Mouse (Mus musculus): Measurements from ENCODE around the gene Tnfrsf19. TPM values are rescaled to one million over a fixed set of nuclear protein-coding genes. Genes with fewer than 3 reads are reported as not detected.

Gene Tnfrsf19
- polyA plus RNA-seq, 3 experiments from 2014 or later = not detected

GRCm38 (mm10) chr14:60957611-60958157, 88.6 kb downstream of the Tnfrsf19 start:
- no peak for ATAC-seq

GRCm38 (mm10) chr14:60937481-60938039, 108.7 kb downstream of the Tnfrsf19 start:
- no peak for ATAC-seq

- no peak for ATAC-seq
Observed at GRCm38 (mm10) chr14:60935705-60936104, 110.6 kb downstream of the Tnfrsf19 start.

- ATAC-seq = no peak
Observed at GRCm38 (mm10) chr14:60926011-60926410, 120.3 kb downstream of the Tnfrsf19 start.

GRCm38 (mm10) chr14:60916661-60917060, 129.6 kb downstream of the Tnfrsf19 start:
- ATAC-seq = no peak

Other genes starting within 250 kb of the Tnfrsf19 start
- 1 to 10 TPM; 5.2 to 6.6 (median 5.8) TPM for gene Sacs, start 92.0 kb upstream of the Tnfrsf19 start, polyA plus RNA-seq (2017; shearing (Covaris generic))
- gene Sgcg, start 212.0 kb upstream of the Tnfrsf19 start, polyA plus RNA-seq (2017; shearing (Covaris generic)) = not detected

Data from inflammation-experienced regulatory T-cells, adult 6 months (primary cell).